Mouse (Mus musculus) spleen, postnatal 4 days (tissue): ENCODE measurements around the gene Rad9b.

Experiments used
- DNase-seq, 2 experiments: peaks; one replicate each; pipeline ENCODE4 v3.0.0; 2022; ENCODE audit warnings: low spot score in 2 of 2

Gene Rad9b

DNA sequence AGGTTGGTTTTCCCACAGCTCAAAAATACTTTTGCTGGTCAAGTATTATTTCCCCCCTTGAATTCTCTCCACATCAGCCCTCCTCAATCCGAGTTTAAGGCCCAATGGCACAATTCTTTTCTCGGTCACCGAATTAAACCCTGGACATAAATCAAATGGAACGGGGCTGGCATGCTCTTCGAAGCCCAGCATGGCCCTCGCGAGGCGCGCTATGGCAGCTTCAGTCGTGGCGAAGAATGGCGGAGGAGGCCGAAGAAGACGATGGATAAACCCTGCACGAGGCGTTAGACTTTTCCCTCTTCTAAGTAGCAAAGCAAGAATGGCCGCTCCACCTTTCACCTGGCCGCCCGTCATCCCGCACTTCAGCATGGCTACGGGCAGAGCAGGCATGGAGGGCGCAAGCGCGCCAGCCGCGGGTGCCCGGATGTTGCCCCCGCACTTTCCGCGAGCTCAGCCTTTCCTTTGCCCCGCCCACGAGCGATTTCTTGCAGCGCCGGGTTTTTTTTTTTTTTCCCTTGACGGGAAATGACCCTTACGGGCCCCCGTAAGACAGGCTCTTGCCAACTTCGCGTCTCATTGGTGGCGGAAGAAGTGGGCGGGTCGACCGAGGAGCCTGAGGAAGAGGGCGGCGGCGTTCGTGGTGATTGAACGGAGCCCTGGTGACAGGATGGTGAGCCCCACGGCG lies at the start of gene Rad9b, which contains the start of gene Vps29:
Gene Rad9b (minus strand): TSS at position 427 of the 685 bp plus-strand sequence.
Gene Vps29 (plus strand): TSS at position 563 of the 685 bp plus-strand sequence.
- DNase-seq, result peak; percentile 98 to 100

GRCm38 (mm10) chr5:122403362-122403761 lies 49.3 kb upstream of the Rad9b start:
- DNase-seq, result no peak

- DNase-seq, result no peak
These were observed 48.7 kb upstream of the Rad9b start for GRCm38 (mm10) chr5:122402772-122403171.

- no peak for DNase-seq
These were observed 48.1 kb upstream of the Rad9b start for GRCm38 (mm10) chr5:122402160-122402559.

DNA sequence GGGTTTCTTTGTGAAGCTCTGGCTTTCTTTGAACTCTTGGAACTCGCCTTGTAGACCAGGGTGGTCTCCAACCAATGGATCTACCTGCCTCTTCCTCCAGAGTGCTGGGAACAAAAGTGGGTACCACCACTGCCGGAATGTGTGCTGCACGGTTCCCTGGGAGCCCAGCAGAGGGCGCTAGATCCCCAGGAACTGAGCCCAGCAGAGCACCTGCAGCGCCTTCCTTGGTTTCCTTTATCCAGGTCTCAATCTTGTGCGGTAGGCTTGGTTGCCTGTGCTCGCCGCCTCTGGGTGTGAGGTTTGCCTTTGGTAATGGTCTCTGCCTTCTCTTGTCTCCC lies 47.2 kb upstream of the Rad9b start:
- peak; percentile 54 to 87 for DNase-seq

- DNase-seq, result peak in 1 of 2 experiments; percentile 62
These were observed 46.7 kb upstream of the Rad9b start for GRCm38 (mm10) chr5:122400628-122401302.

GRCm38 (mm10) chr5:122399871-122400270 lies 45.8 kb upstream of the Rad9b start:
- DNase-seq, result no peak

DNA sequence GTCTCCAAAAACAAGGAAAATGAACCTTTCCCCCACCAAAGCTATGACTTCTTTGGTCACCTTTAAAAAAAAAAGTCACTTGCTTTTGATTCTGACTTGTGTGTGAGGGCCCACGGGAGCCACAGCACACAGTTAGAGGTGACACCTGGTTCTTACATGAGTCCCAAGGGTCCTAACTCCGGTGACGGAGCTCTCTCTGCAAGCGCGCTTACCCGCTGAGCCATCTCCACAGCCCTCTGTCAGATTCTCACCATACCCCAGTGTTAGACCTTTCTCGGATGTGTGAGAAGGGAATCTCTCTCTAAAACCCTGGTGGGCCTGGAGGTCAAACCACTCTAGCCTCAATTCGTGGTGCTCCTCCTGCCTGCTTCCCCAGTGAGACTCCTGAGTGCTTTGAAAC lies 43.5 kb upstream of the Rad9b start:
- peak in 1 of 2 experiments; percentile 62 for DNase-seq

GRCm38 (mm10) chr5:122396791-122397190 lies 42.8 kb upstream of the Rad9b start:
- peak in 1 of 2 experiments; percentile 62 for DNase-seq

DNA sequence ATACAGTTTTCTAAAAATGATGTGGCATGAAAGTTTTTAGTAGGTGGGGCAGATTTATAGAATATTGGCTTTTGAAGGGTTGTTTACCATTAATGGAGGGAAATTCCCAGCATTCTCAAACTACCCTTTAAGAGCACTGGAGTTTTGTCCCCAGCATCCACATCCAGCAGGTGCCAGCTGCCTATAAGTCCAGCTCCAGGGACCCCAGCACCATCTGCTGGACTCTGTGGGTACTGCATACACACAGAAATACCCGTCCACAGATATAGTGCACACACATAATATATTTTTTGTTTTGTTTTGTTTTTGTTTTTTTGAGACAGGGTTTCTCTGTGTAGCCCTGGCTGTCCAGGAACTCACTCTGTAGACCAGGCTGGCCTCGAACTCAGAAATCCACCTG lies 39.9 kb upstream of the Rad9b start:
- peak; percentile 82 to 94 for DNase-seq

GRCm38 (mm10) chr5:122392227-122393004 lies 38.4 kb upstream of the Rad9b start:
- peak; percentile 24 to 70 for DNase-seq

- peak; percentile 93 to 98 for DNase-seq
These were observed 37.8 kb upstream of the Rad9b start, which contains the start of gene Arpc3 for GRCm38 (mm10) chr5:122391786-122392180. Gene Arpc3 (plus strand): TSS chr5:122391878.

- DNase-seq, result no peak
These were observed 37.2 kb upstream of the Rad9b start for GRCm38 (mm10) chr5:122391178-122391785.

- no peak for DNase-seq
These were observed 36.6 kb upstream of the Rad9b start for GRCm38 (mm10) chr5:122390671-122391070.

DNA sequence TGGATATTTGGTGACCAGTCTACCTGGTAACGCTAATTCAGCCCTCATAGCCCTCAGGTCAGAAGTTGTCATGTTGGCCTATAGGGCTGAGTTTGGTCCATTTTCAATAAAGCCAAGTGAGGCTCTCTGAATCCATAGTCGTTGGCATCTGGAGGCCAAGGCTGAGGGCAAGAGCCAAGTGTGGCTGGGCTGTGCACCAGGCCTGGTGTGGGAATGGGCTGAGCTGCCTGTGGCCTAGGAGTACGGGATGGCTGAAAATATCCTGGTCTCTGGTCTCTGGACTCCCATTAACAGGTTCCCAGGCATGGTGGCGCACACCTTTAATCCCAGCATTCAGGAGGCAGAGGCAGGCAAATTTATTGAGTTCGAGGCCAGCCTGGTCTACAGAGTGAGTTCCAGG lies 36.0 kb upstream of the Rad9b start:
- DNase-seq, result no peak

DNA sequence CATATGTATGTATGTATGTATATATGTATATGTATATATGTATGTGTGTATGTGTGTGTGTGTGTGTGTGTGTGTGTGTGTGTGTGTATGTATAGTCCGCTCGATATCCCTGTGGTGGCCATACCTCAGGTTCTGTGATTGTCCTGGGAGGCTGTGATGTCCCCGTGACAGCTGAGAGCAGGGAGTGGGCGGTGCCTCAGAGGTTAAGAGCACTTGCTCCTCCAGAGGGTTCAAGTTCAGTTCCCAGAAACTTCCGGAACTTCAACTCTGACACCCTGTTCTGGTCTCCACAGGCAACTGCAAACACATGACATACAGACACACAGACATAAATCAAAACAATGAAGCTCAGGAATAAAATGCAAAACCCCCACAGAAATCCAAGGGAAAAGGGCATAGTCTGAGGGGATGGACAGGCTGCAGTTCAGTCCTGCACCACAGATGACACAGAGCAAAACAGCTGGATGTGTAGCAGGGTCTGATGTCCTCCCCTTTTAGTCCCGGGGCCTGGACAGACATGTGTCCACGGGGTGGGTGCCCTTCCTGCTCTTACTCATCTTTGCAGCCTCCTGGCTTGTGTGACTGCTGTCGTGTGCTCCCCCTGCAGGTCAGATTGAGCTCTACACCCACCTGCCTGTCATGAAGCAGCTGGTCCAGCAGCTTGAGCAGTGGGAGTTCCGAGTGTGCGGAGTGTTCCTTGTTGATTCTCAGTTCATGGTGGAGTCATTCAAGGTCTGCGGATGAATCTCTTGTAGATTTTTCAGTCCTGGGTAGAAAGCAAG lies 25.5 kb upstream of the Rad9b start:
- peak; percentile 74 to 88 for DNase-seq

DNA sequence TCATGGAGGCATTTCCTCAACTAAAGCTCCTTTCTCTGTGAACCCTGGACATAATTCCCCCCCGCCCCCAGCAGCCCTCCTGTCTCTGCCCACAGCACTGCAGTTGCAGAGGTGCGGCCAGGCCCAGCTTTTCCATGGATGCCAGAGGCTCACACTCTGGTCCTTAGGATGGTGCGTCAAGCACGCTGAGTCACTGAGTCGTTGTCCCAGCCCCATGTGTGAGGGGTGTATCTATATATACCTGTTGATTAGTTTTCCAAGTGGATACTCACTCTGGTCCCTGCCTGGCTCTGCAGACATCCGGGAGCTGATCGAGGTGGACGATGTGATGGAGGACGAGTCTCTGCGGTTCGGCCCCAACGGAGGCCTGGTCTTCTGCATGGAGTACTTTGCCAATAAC lies 24.1 kb upstream of the Rad9b start:
- DNase-seq, result no peak

DNA sequence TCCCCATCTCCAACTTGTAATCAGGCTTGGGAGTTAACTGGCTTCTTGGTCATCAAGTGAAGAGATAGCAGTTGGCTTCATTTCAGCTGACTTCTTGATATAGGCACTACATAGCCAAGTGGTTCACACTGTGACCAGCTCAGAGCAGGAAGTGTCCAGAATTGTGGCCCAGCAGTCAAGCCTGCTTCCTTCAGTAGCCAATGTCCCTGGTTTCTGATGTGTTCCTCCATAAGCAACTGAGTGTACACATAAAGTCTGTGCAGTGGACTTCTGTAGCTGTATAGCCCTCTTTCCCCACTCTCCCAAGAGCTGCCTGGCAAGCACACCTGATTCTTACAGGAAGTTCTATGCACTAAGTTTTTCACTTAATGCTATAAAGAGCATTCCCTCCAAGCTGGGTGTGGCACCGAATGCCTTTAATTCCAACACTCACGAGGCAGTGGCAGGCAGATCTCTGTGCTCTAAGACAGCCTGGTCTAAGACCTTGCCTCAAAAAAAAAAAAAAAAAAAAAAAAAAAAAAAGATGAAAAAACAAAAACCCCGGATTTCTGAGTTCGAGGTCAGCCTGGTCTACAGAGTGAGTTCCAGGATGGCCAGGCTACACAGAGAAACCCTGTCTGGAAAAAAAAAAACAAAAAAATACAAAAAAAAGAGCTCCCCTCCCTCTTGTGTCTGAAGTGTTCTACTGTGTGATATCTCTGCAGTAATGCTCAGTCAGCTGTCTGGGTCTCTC lies 23.2 kb upstream of the Rad9b start:
- DNase-seq, result no peak

- DNase-seq, result no peak
These were observed 18.8 kb upstream of the Rad9b start for GRCm38 (mm10) chr5:122372878-122373277.

DNA sequence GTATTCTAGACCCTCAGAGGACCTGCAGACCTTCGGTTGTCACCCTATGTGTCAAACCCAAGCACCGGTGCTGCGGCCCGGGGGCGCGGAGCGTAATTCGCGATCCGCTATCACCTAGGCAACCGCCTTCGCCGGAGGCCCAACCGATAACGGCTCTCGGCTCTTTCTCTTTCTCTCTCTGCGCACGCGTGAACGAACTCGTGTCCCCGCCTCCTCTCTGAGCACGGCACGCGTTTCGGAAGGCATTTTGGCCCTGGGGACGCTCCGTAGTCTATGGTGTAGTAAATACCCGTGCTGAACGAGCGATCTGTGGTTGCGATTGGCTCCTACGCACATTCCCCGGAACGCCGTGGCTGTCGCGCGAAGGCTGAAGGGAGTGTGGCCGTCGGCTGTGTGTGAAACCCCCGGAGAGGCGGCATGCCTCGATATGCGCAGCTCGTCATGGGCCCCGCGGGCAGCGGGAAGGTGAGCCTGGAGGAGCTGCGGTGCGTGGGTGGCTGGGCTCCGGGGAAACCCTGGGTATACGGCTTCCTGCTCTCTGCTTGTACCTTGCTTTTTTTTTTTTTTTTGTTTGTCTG lies 18.2 kb upstream of the Rad9b start, which contains the start of gene Fam216a:
Gene Fam216a (minus strand): TSS at position 173 of the 578 bp plus-strand sequence.
- DNase-seq, result peak; percentile 99
